Mouse (Mus musculus) left cerebral cortex, postnatal 14 days (tissue): ENCODE measurements around the gene Pkdcc. TPM values are rescaled to one million over a fixed set of nuclear protein-coding genes. Genes with fewer than 3 reads are reported as not detected.

ENCODE experiments used
- total RNA-seq, 2 experiments: library from RNA; stranded (reverse); gene quantifications; 2 replicates each; pipeline ENCODE4 v1.2.3; 2021

Gene Pkdcc
- total RNA-seq, 2 experiments from 2014 or later = 15.6 to 20.2 TPM

Other genes starting within 250 kb of the Pkdcc start
- gene Eml4, start 135.6 kb downstream of the Pkdcc start, total RNA-seq = 10 to 100 TPM; 25.8 to 26.4 TPM